Mouse (Mus musculus) CH12.LX (cell line): ENCODE measurements around the gene Nasp. TPM values are rescaled to one million over a fixed set of nuclear protein-coding genes. Genes with fewer than 3 reads are reported as not detected.
A peak's percentile ranks its signal among the peaks of the same experiment; 100 is the strongest.

ENCODE experiments used
- DNase-seq: peaks from one replicate; pipeline ENCODE4 v3.0.0-alpha.2; 2013; ENCODE audit errors: extremely low read depth
- H3K27ac ChIP-seq: 2 replicates; pipeline ENCODE4 v1.5.1; 2012; ENCODE audit warnings: low read depth, mild to moderate bottlenecking, control low read depth, moderate library complexity; ENCODE audit not compliant: insufficient read depth
- H3K27me3 ChIP-seq: replicated peaks from 2 replicates; pipeline ENCODE3; 2012; ENCODE audit warnings: inconsistent platforms
- H3K36me3 ChIP-seq, 2 experiments: replicated peaks in 1 of 2; 2 replicates each; pipeline versions ENCODE3 to v1.6.1; 2012; ENCODE audit warnings: inconsistent platforms in 1 of 2, low read length in 1 of 2, mild to moderate bottlenecking in 1 of 2, mixed read lengths in 1 of 2, moderate library complexity in 1 of 2; ENCODE audit not compliant: control insufficient read depth in 1 of 2, insufficient read depth in 1 of 2
- H3K4me1 ChIP-seq, 2 experiments: 2 replicates each; pipeline ENCODE4 v1.6.1; 2012; ENCODE audit warnings: inconsistent platforms in 1 of 2, moderate library complexity in 1 of 2; ENCODE audit not compliant: insufficient read depth in 2 of 2, control insufficient read depth in 1 of 2
- H3K4me2 ChIP-seq: 2 replicates; pipeline ENCODE4 v1.6.1; 2012; ENCODE audit warnings: low read depth, mild to moderate bottlenecking, control low read depth; ENCODE audit not compliant: poor library complexity, insufficient read depth, severe bottlenecking
- H3K4me3 ChIP-seq, 3 experiments: fragments of 150-350 bp in 1 of 3; sonication (generic) in 1 of 3; replicated peaks in 1 of 3; 2 replicates each; pipeline versions ENCODE3 to v1.5.1; 2011 to 2012; ENCODE audit warnings: low read depth in 2 of 3, low read length in 2 of 3, mild to moderate bottlenecking in 2 of 3, moderate library complexity in 2 of 3, control low read depth in 1 of 3, improper control_type of control experiment in 1 of 3, inconsistent platforms in 1 of 3, mixed read lengths in 1 of 3; ENCODE audit not compliant: poor library complexity in 1 of 3
- H3K79me2 ChIP-seq: replicated peaks from 2 replicates; pipeline ENCODE4 v1.6.1; 2012; ENCODE audit warnings: mild to moderate bottlenecking, moderate library complexity; ENCODE audit not compliant: control insufficient read depth, poor library complexity, insufficient read depth, severe bottlenecking; ENCODE audit errors: extremely low read depth
- H3K9ac ChIP-seq: 2 replicates; pipeline ENCODE4 v1.6.1; 2012; ENCODE audit warnings: low read depth, mild to moderate bottlenecking, control low read depth, moderate library complexity; ENCODE audit not compliant: insufficient read depth
- H3K9me3 ChIP-seq: replicated peaks from 2 replicates; pipeline ENCODE3; 2012; ENCODE audit warnings: low read length, inconsistent platforms, mixed read lengths
- BHLHE40 ChIP-seq: IDR thresholded peaks from 2 replicates; pipeline ENCODE4 v1.6.1; 2011; ENCODE audit warnings: mild to moderate bottlenecking, low read depth, low read length, improper control_type of control experiment
- CHD1 ChIP-seq: IDR thresholded peaks from 2 replicates; pipeline ENCODE4 v1.6.1; 2012; ENCODE audit warnings: low read depth, low read length, improper control_type of control experiment, inconsistent platforms
- CHD2 ChIP-seq: IDR thresholded peaks from 2 replicates; pipeline ENCODE4 v1.6.1; 2011; ENCODE audit warnings: low read length, improper control_type of control experiment
- CTCF ChIP-seq, 2 experiments: IDR thresholded peaks in 1 of 2; conservative IDR thresholded peaks in 1 of 2; 2 replicates each; pipeline ENCODE4 v1.5.1; 2011 to 2012; ENCODE audit warnings: low read depth in 2 of 2, low read length in 2 of 2, improper control_type of control experiment in 1 of 2, inconsistent platforms in 1 of 2, mild to moderate bottlenecking in 1 of 2, moderate library complexity in 1 of 2
- E2F4 ChIP-seq: IDR thresholded peaks from 2 replicates; pipeline ENCODE4 v1.6.1; 2011; ENCODE audit warnings: low read depth, low read length, improper control_type of control experiment; ENCODE audit not compliant: insufficient replicate concordance
- ELF1 ChIP-seq: IDR thresholded peaks from 2 replicates; pipeline ENCODE4 v1.6.1; 2014; ENCODE audit warnings: low read depth, mild to moderate bottlenecking, inconsistent platforms, low read length, improper control_type of control experiment
- EP300 ChIP-seq: IDR thresholded peaks from 2 replicates; pipeline ENCODE4 v1.6.1; 2011; ENCODE audit warnings: low read length, improper control_type of control experiment
- GABPA ChIP-seq: IDR thresholded peaks from 2 replicates; pipeline ENCODE4 v1.6.1; 2012; ENCODE audit warnings: low read depth, low read length, improper control_type of control experiment, inconsistent platforms; ENCODE audit not compliant: insufficient replicate concordance
- HCFC1 ChIP-seq: IDR thresholded peaks from 2 replicates; pipeline ENCODE4 v1.6.1; 2012; ENCODE audit warnings: low read depth, mild to moderate bottlenecking, inconsistent platforms, low read length, improper control_type of control experiment
- IRF4 ChIP-seq: IDR thresholded peaks from 2 replicates; pipeline ENCODE4 v1.6.1; 2014; ENCODE audit warnings: low read depth, mild to moderate bottlenecking, inconsistent platforms, low read length, improper control_type of control experiment
- JUN ChIP-seq: IDR thresholded peaks from 2 replicates; pipeline ENCODE4 v1.6.1; 2011; ENCODE audit warnings: low read depth, mild to moderate bottlenecking, low read length, improper control_type of control experiment, moderate library complexity; ENCODE audit not compliant: insufficient read depth
- JUND ChIP-seq: conservative IDR thresholded peaks from 2 replicates; pipeline ENCODE4 v1.6.1; 2011; ENCODE audit warnings: low read depth, low read length, improper control_type of control experiment
- KAT2A ChIP-seq: IDR thresholded peaks from 2 replicates; pipeline ENCODE4 v1.6.1; 2012; ENCODE audit warnings: low read length, improper control_type of control experiment, inconsistent platforms; ENCODE audit not compliant: insufficient replicate concordance
- MAFK ChIP-seq: IDR thresholded peaks from 2 replicates; pipeline ENCODE4 v1.6.1; 2011; ENCODE audit warnings: low read length, improper control_type of control experiment; ENCODE audit not compliant: insufficient replicate concordance
- MAX ChIP-seq: IDR thresholded peaks from 2 replicates; pipeline ENCODE4 v1.6.1; 2011; ENCODE audit warnings: low read length, improper control_type of control experiment
- MAZ ChIP-seq: IDR thresholded peaks from 2 replicates; pipeline ENCODE4 v1.6.1; 2012; ENCODE audit warnings: low read depth, mild to moderate bottlenecking, inconsistent platforms, low read length, improper control_type of control experiment, moderate library complexity
- MEF2A ChIP-seq: IDR thresholded peaks from 2 replicates; pipeline ENCODE4 v1.6.1; 2014; ENCODE audit warnings: low read depth, mild to moderate bottlenecking, inconsistent platforms, low read length, improper control_type of control experiment, borderline replicate concordance
- MXI1 ChIP-seq: IDR thresholded peaks from 2 replicates; pipeline ENCODE4 v1.6.1; 2011; ENCODE audit warnings: mild to moderate bottlenecking, low read depth, low read length, improper control_type of control experiment
- MYC ChIP-seq: IDR thresholded peaks from 2 replicates; pipeline ENCODE4 v1.6.1; 2011; ENCODE audit warnings: low read depth, mild to moderate bottlenecking, improper control_type of control experiment, low read length
- NELFE ChIP-seq: IDR thresholded peaks from 2 replicates; pipeline ENCODE4 v1.6.1; 2011; ENCODE audit warnings: low read depth, low read length, improper control_type of control experiment
- NRF1 ChIP-seq: IDR thresholded peaks from 2 replicates; pipeline ENCODE4 v1.6.1; 2014; ENCODE audit warnings: low read depth, mild to moderate bottlenecking, inconsistent platforms, low read length, improper control_type of control experiment, moderate library complexity
- POLR2A ChIP-seq: IDR thresholded peaks from 2 replicates; pipeline ENCODE4 v1.6.1; 2011; ENCODE audit warnings: low read depth, mild to moderate bottlenecking, improper control_type of control experiment, low read length
- POLR2AphosphoS2 ChIP-seq: IDR thresholded peaks from 2 replicates; pipeline ENCODE4 v1.6.1; 2011; ENCODE audit warnings: low read depth, low read length, improper control_type of control experiment
- SIN3A ChIP-seq: IDR thresholded peaks from 2 replicates; pipeline ENCODE4 v1.6.1; 2012; ENCODE audit warnings: low read length, improper control_type of control experiment, inconsistent platforms
- TBP ChIP-seq: conservative IDR thresholded peaks from 2 replicates; pipeline ENCODE4 v1.6.1; 2011; ENCODE audit warnings: low read depth, low read length, improper control_type of control experiment
- TCF12 ChIP-seq: IDR thresholded peaks from 2 replicates; pipeline ENCODE4 v1.6.1; 2014; ENCODE audit warnings: low read depth, mild to moderate bottlenecking, inconsistent platforms, low read length, improper control_type of control experiment
- UBTF ChIP-seq: IDR thresholded peaks from 2 replicates; pipeline ENCODE4 v1.6.1; 2012; ENCODE audit warnings: low read depth, mild to moderate bottlenecking, inconsistent platforms, low read length, improper control_type of control experiment, moderate library complexity
- USF1 ChIP-seq: IDR thresholded peaks from 2 replicates; pipeline ENCODE4 v1.6.1; 2014; ENCODE audit warnings: low read depth, mild to moderate bottlenecking, inconsistent platforms, low read length, improper control_type of control experiment
- USF2 ChIP-seq: conservative IDR thresholded peaks from 2 replicates; pipeline ENCODE4 v1.6.1; 2011; ENCODE audit warnings: low read depth, low read length, improper control_type of control experiment
- ZKSCAN1 ChIP-seq: IDR thresholded peaks from 2 replicates; pipeline ENCODE4 v1.6.1; 2012; ENCODE audit warnings: low read depth, inconsistent platforms, low read length, improper control_type of control experiment, borderline replicate concordance
- ZNF384 ChIP-seq: IDR thresholded peaks from 2 replicates; pipeline ENCODE4 v1.6.1; 2012; ENCODE audit warnings: low read depth, low read length, improper control_type of control experiment, inconsistent platforms
- dilution Hi-C: fragments of 300-500 bp; cut with MboI; formaldehyde crosslinking; loops from 2 replicates; pipeline ENCODE4 v1.14.3; 2020; ENCODE audit warnings: low sequenced_read_pairs; ENCODE audit not compliant: extremely low pct_unique_long_range_greater_than_20kb, extremely low pct_ligation_motif_present
- in situ Hi-C: fragments of 300-500 bp; cut with MboI; formaldehyde crosslinking; loops from 3 replicates; pipeline ENCODE4 v1.14.3; 2019; ENCODE audit warnings: low sequenced_read_pairs, low pct_ligation_motif_present, low pct_unique_long_range_greater_than_20kb, mixed read lengths
- polyA plus RNA-seq: library from polyadenylated mRNA; unstranded; fragments of >175 nt; gene quantifications from 2 replicates; pipeline ENCODE4 v1.2.1, GENCODE M21; 2012; ENCODE audit warnings: low read depth; ENCODE audit not compliant: insufficient read length
- total RNA-seq, 2 experiments: library from RNA; depleted of rRNA; stranded (reverse); fragments of 300-350 nt in 1 of 2; fragments of >200 nt in 1 of 2; gene quantifications; 2 replicates each; pipeline ENCODE4 v1.2.3; 2012 to 2014

Nasp gene
- total and polyA plus RNA-seq, 3 experiments: 139 to 347 (median 308) TPM

DNA sequence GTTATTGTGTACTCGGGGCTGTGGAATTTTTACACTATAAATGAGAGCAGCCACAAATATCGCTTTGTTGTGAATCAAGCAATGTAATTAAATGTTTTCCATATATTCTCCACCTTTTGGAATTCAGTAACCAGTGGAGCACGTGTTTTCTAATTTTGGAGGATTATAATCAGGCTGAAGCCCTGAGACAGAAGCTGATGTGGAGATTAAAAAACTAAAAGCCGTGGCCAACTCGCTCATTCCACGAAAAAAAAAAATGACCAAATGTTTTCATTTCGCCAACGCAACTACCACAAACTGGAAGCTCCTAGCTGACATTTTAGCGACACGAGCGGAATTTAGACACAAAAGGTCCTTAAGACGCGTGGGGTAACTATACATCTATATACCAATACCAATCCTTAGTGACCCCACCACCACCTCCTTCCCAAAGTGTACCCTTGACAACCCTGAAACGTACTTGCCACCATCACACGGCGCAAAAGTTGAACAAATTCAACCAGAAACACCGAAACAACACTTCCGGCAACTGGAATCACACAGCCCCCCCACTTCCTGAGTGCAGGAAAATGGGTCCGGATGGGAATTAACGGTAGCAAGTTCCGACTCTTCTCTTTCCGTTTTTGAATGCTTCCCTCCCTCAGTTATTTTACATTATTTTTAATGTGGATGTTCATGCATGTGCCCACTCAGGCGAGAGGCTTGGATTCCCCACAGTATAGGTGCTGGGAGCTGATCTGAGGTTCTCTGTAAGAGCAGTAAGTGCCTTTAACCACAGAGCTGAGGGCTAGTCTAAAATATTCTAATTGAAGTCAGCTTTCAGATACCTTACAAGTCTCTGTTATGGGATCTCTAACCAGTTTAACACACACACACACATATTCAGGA, 72.1 kb downstream of the Nasp start, which contains the start of gene Tmem69:
Gene Tmem69, minus strand, starts transcription at position 524 of the 888 bp plus-strand sequence.
- Histone ChIP-seq H3K4me3 (peak within 1 kb of the TSS; percentile 68 to 99 (median 93)), H3K79me2 (peaks cover 29% of the 10 kb centered on the region), H3K4me2 (peak within 1 kb of the TSS; percentile 93), H3K36me3 (peaks cover 16 to 34% of the 10 kb centered on the region in 2 experiments), H3K27ac (peak within 1 kb of the TSS; percentile 81), H3K4me1 (peaks cover 0 to 12% of the 10 kb centered on the region in 2 experiments; a peak in 1 of 4 replicates), H3K27me3 (no peaks in the 10 kb centered on the region), H3K9me3 (no peaks in the 10 kb centered on the region), H3K9ac (peak within 1 kb of the TSS; percentile 90)
- in situ Hi-C loops: no loop called here
- dilution Hi-C loops: no loop called here
- TF ChIP-seq USF1: no peak
- TF ChIP-seq MAZ: peak; percentile 99
- TF ChIP-seq HCFC1: peak; percentile 92
- TF ChIP-seq ZKSCAN1: no peak
- TF ChIP-seq KAT2A: peak; percentile 86; the same call in 1 of the 2 replicates
- peak; percentile 75 for TF ChIP-seq TCF12
- peak; percentile 57; the same call in 1 of the 2 replicates for TF ChIP-seq MAX
- peak; percentile 81; the same call in 1 of the 2 replicates for TF ChIP-seq MYC
- TF ChIP-seq GABPA: no peak; the same call in 1 of the 2 replicates
- peak; percentile 13; the same call in 1 of the 2 replicates for TF ChIP-seq CHD1
- no peak for TF ChIP-seq EP300
- peak; percentile 70; the same call in 1 of the 2 replicates for TF ChIP-seq NELFE
- TF ChIP-seq CTCF (conservative IDR thresholded peaks at IDR 0.05 in 1 of 2, IDR thresholded peaks at IDR 0.05 in 1 of 2; ENCODE audit: low read depth in 2 of 2, low read length in 2 of 2): no peak
- peak; percentile 93 for TF ChIP-seq ELF1
- TF ChIP-seq TBP: peak; percentile 83
- TF ChIP-seq POLR2A: peak; percentile 82
- TF ChIP-seq E2F4: peak; percentile 77; the same call in 1 of the 2 replicates
- TF ChIP-seq NRF1: peak; percentile 43; the same call in 1 of the 2 replicates
- peak; percentile 97 for TF ChIP-seq SIN3A
- TF ChIP-seq POLR2AphosphoS2: no peak; the same call in 1 of the 2 replicates
- peak; percentile 65; the same call in 1 of the 2 replicates for TF ChIP-seq MEF2A
- TF ChIP-seq BHLHE40: peak; percentile 27; the same call in 1 of the 2 replicates
- peak; percentile 73 for TF ChIP-seq IRF4
- peak; percentile 21; the same call in 1 of the 2 replicates for TF ChIP-seq JUND
- no peak for TF ChIP-seq UBTF
- TF ChIP-seq MXI1: peak; percentile 90
- TF ChIP-seq MAFK: no peak
- TF ChIP-seq JUN: no peak
- TF ChIP-seq USF2: no peak
- peak; percentile 50; the same call in 1 of the 2 replicates for TF ChIP-seq CHD2
- TF ChIP-seq ZNF384: peak; percentile 26; the same call in 1 of the 2 replicates
- peak; percentile 87 for DNase-seq
